Mouse (Mus musculus) B cell, adult (primary cell): ENCODE results near the gene Ldoc1. TPM values are rescaled to one million over a fixed set of nuclear protein-coding genes. Genes with fewer than 3 reads are reported as not detected.

Experiments used
- total RNA-seq: library from RNA; stranded (reverse); gene quantifications from 4 replicates; pipeline ENCODE4 v1.2.4, GENCODE M21; 2023; ENCODE audit not compliant: inconsistent age

Gene Ldoc1
- total RNA-seq: not detected in 4 replicates

GRCm38 (mm10) chrX:61709302-61710033 is at the start of gene Ldoc1:
TSS of gene Ldoc1 (plus strand) at chrX:61709497.

